Mouse (Mus musculus): Measurements from ENCODE around the gene Glt8d1.

The Glt8d1 gene

DNA sequence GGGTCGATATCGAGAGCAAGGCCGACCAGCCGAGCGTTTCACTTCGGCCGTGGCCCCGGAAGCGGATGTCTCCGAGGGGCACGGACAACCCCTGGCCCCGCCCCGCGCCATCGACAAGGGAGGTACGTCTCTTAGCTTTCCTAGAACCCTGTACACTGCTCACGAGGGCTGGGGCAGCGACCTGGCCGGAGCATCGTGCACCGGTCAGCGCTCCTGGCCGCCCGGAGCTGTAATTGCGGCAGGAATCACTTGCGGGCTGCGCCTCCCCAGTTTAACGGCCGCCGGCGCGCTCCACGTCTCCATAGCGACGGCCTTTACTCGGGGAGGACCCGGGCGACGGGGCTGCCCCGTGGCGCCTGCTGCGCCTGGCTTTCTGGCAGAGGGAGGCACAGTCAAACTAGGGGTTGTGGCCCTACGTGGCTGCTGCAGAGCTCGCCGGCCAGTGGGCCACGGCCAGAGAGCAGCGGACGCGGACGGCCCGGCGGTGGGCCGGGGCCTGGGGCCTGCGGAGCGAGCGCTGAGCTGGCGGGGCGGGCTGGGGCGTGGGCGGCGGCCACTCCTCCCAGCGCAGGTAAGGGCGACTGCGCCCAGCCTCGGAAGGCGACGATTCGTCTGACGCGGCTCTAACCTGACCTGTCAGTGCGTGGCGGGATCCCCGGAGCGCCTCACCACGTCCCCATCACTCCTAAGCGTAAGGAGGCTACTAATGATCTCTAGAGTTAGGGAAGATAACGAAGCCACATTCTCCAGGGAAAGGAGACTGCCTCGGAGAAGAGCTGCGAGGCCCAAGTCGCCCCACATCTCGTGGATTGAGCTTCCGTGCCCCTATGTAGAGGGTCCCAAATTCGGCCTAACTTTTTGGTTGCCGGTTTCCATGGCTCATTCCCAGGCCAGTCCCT, at the start of gene Glt8d1, which contains the start of gene Spcs1:
Gene Glt8d1, plus strand, starts transcription at position 94 of the 899 bp plus-strand sequence.
Gene Spcs1, minus strand, starts transcription at position 366 of the 899 bp plus-strand sequence.
- peak; percentile 64 for DNase-seq (ENCODE audit: low read depth, low spot score)

DNA sequence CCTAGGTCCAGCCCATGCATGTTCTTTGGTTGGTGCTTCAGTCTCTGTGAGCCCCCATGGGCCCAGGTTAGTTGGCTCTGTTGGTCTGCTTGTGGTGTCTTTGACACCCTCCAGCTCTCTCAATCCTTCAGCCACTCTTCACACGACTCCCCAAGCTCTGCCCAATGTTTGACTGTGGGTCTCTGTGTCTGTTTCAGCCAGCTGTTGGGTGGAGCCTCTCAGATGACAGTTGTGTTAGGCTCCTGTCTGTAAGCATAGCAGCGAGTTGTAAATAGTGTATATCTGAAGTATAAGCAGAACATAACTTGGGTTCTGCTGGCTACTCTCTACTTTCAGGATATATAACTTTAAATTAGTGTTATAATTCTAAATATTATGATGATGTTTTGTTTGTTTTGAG, 42.7 kb upstream of the Glt8d1 start:
- no peak for DNase-seq (ENCODE audit: low read depth, low spot score)

DNA sequence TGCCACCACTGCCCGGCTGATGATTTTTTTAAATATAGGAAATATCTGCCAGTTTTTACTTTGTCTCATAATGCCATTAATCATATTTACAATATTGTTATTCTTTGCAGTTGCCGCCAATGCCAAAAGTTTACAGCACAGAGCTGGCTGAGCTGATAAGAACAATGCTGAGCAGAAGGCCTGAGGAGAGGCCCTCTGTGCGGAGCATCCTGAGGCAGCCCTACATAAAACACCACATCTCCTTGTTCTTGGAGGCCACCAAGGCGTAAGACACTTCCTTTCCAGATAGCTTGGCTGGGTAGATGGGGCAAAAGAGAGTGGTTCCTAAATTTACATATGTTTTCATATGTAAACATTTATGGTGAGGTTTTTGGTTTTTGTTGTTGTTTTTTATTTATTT, 42.2 kb upstream of the Glt8d1 start:
- DNase-seq (ENCODE audit: low read depth, low spot score): no peak

DNA sequence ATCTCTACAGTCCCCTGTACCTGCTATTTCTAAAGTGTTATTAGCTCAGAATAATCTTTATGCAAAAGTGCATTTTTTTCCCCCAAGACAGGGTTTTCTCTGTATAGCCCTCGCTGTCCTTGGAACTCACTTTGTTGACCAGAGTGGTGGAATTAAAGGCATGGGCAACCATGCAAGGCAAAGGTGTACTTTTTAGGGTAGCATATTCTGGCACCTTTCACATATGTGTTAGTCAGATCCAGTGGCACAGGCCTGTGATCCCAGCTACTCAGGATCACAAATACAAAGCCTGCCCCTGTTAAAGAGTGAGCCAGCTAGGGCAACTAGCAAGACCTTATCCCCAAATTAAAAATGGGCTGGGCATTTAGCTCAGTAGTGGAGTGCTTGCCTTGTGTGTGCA, 40.8 kb upstream of the Glt8d1 start:
- no peak for DNase-seq (ENCODE audit: low read depth, low spot score)

DNA sequence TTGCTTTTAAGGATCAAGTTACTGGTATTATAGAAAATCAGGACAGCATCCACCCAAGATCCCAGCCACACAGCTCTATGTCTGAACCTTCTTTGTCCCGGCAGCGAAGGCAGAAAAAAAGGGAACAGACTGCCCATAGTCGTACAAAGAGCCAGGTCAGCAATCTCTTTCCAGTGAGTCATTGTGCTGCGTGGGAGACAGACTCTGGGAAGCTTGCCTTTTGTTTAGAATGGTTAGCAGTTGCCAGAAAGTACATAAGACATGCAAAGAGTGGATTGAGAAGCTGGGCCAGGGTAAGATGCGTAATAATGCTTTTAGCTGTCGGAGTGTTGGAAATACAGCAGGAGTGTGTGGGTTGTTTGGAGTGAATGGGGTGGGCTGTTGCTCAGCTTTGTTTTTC, 27.0 kb upstream of the Glt8d1 start:
- no peak for DNase-seq (ENCODE audit: low read depth, low spot score)

DNA sequence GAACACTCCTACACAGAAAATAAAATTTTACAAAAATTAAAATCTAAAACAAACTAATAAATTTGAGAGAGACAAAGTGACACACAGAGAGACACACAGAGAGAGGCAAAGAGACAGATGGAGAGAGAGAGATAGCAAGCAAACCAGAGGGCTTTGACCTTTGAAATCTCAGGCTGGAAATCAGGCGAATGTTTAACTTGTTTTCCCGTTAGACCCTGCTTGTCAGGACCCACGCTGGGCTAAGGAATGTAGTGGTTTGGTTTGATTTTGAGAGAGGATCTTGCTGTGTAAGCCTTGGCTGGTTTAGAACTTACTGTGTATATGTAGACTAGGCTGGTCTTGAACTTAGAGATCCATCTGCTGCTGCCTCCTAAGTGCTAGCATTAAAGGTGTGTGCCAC, 25.0 kb upstream of the Glt8d1 start:
- DNase-seq (ENCODE audit: low read depth, low spot score): no peak

DNA sequence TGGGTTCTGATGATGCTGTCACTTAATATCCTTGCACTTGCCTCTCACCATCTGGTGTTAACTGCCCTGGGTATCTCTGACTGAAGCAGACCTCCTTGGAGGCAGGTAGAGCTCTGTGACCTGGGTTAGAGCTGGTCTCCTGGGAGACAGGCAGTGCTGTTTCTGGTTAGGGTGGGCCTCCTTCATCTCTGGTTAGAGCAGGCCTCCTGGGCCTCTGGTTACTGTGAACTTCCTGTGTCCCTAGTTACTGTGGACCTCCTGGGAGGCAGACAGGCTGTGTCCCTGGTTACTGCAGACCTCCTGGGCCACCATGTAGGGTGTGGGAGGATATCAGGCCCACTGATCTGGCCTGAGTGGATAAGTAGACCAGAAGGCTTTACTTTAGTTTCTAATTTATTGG, 4.8 kb upstream of the Glt8d1 start:
- DNase-seq (ENCODE audit: low read depth, low spot score): no peak

DNA sequence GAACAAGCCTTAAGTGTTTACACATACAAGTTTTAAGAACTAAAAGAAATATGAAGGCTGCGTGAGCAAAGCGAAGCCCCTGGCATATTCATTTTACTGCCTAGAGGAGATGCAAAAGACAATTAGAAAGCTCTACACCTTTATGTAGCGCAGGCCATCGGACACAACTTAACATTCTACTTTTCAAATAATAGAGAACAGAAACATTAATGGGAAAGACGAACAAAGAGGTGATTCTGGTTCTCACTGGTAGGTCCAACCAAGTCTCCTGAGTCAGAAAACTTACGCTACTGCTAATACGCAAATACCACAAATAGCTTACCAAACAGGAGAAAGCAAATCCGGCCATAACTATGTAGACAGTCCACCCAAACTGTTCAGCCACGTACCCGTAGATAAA, 844 bp upstream of the Glt8d1 start:
- DNase-seq (ENCODE audit: low read depth, low spot score): no peak

DNA sequence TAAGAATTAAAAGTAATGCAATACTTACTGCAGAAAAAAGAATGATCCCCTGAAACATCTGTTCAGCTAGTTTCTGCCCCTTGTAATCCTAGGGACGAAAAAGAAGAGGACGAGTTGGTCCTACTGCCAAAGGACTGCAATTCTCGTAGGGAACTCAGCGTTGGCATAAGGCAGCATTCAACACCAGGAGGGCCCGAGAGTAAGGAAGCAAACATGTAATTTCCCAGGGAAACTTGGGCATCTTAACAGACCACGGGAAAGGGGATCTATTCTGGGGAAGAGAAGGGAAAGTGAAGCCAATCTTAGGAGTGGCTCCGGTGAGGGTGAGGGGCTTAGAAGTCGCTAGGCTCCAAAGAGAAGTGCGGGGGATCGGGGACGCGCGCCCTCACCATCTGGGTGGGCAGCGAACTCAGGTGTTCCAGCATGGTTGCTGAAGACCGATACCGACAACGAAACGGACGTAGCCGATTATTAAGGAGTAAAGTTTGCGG, 339 bp upstream of the Glt8d1 start:
- no peak for DNase-seq (ENCODE audit: low read depth, low spot score)

DNA sequence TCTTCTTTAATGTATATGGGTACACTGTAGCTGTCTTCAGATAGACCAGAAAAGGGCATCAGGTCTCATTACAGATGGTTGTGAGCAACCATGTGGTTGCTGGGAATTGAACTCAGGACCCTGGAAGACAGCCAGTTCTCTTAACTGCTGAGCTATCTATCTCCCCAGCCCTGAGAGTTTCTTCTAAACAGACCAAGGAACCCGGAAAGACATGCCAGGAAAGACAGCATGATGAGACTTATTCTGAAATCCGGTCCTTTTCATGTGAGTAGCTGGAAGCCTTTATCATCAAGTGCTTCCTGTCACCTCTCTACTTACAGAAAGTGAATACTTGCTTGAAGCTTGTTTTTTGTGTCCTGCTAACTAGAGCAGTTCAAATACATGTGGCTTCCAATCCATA, 3.3 kb downstream of the Glt8d1 start:
- DNase-seq (ENCODE audit: low read depth, low spot score): no peak

DNA sequence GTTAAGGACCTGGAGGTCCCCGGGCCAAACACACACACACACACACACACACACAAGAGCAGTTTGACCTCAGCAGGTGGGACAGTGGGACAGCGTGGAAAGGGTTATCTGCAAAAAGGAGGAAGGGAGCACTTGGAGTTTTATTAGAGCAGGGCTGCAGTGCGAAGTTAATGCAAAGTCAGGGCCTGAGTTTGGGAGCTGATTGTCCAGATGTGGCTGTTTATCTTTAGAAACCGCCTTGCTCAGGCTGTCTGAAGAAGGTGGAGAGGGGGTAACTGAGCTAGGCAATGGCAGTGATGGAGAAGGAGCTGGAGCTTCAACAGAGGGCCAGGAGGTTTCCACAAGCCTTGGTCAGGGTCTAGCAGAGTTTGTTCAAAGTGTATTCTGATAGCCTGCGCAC, 5.6 kb downstream of the Glt8d1 start:
- DNase-seq (ENCODE audit: low read depth, low spot score): no peak

DNA sequence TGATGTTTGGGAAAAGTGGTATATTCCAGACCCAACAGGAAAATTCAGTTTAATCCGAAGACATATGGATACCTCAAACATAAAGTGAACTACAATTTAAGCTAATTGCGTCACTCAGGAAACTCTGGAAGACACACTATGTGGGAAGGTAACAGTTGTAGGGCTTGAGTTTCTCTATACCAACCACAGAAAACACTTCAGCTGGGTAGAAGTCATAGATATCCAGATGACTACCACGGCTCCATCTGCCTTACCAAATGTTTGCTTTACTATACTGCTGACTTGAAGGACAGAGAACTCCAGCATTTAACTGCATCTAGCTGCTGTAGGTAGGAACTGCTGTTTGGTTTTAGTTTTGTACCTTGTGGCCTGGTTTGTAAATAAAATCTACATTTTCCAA, 10.4 kb downstream of the Glt8d1 start:
- DNase-seq (ENCODE audit: low read depth, low spot score): no peak

DNA sequence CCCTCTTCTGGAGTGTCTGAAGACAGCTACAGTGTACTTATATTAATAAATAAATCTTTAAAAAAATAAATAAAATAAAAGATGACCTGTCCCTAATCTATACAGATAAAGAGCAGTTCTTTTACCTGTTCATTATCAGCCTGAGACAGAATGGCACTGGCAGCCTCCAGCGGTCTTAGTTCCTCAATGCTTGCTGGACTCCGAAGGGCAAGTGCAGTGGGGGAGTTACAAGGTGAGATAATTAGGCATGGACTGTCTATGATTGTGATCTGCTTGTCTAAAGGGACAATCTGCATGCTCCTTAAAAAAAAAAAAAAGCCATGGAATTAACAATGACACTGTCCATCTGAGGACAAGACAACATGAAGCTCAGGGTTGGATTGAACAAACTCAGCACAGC, 12.7 kb downstream of the Glt8d1 start:
- no peak for DNase-seq (ENCODE audit: low read depth, low spot score)

DNA sequence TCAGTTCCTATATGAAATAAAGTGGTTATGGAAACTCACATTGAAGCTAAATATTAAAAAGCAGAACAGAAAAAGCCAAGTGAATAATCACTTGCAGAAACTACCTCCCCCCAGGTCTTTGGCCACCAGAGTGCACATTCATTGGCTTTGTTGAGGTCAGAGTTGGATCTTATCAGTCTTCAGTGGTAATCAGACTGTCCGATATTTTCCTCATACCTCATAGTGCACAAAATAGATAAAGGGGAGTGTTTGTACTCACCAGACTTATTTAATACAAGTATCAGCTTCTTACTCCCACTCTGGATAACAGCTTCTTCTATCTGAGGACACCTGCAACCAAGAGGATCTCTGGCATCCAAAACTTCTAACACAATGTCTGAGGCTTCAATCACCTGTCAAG, 14.9 kb downstream of the Glt8d1 start:
- no peak for DNase-seq (ENCODE audit: low read depth, low spot score)

DNA sequence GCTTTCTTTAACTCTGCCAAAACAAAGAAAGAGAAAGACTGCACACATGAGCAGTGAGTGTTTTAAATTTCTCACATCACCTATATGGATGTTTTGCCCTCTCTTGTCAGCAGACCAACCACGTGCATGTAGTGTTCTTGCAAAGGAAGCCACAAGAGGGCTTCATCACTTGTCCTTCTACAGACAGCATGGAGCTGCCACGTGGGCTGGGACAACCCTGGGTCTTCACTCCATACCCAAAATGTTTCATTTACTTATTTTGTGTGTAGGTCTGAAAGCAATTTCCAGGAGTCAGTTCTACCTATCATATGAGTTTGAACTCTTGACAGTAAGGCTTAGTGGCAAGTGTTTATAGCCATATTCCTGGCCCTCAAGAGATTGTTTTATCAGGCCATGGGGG, 16.7 kb downstream of the Glt8d1 start:
- DNase-seq (ENCODE audit: low read depth, low spot score): no peak

DNA sequence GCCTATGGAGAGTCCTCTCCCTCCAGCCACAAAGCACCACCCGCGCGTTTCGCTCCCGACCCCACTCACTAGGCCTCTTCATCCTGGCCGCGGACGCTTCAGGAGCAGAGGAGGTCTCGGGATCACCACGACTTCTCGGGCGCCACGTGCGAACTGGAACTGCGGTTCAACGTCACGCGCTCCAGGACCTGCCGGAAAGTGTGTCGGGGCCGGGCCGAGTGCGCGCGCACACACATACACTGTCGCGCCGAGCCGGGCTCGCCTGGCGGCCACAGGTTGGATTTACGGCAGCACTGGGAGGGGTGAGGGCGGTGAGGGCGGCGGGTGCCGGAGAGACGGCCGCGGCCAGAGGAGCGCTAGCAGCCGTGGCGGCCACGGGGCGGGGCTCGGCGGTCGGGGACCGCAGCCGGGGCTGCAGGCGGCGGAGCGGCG, 17.7 kb downstream of the Glt8d1 start, which contains the start of the genes Pbrm1 and Gnl3:
Gene Pbrm1, plus strand, starts transcription at position 279 of the 432 bp plus-strand sequence.
Gene Gnl3, minus strand, starts transcription at position 293 of the 432 bp plus-strand sequence.
- peak; percentile 90 for DNase-seq (ENCODE audit: low read depth, low spot score)

DNA sequence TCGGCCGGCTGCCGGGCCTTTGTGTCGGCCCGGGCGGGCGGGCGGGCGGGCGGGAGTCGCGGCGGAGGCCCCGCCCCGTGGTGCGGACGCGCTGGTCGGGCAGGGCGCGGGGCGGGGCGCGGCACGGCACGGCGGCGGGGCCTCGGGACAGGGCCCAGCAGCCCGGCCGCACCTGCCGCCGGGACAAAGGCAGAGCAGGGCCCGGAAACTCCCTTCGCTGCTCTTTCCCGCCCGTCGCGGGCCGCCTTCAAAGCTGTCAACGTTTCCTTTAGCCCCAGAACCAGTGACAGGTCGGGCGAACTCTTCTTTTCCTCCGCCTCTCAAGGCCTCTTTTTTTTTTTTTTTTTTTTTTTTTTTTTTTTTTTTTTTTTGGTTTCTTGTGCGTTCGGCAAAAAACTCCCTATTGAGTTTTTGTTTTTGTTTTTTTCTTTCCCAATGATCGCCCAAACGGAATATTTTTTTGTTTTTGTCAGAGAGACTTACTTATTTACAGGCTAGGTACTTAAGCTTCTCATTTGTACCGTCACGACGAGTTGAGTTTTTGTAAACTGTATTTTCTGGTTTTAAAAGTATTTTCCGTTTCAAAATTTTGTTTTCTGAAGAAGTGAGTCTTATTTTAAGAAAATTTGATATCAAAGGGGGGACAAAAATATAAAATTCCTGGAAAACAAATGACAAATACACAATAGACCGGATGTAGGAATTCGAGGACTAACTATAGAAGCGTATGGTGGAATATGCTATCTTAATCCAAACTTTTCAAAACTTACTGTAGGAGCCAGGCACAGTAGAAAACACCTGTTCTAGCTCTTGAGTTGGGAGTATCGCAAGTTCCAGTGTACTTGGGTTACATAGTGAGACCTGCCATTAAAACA, 18.4 kb downstream of the Glt8d1 start:
- peak; percentile 65 for DNase-seq (ENCODE audit: low read depth, low spot score)

DNA sequence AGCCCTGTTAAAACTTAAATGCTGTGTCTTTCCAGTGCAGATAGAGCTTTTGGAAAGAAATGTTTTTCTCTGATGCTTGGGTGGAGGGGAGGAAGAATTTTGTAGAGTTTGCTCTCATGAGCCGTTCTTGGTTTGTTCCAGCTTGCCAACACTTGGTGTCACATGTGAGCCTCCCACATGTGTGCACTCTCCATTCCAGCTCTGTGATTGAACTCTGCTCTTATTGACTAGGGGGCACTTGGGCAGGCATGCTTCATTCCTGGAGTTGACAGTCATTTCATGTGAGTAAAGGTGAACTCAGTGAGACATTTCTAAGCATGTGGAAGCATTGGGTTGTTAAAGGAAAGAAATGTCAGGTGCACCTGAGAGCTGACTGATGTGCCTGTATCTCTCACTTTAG, 21.4 kb downstream of the Glt8d1 start:
- no peak for DNase-seq (ENCODE audit: low read depth, low spot score)

DNA sequence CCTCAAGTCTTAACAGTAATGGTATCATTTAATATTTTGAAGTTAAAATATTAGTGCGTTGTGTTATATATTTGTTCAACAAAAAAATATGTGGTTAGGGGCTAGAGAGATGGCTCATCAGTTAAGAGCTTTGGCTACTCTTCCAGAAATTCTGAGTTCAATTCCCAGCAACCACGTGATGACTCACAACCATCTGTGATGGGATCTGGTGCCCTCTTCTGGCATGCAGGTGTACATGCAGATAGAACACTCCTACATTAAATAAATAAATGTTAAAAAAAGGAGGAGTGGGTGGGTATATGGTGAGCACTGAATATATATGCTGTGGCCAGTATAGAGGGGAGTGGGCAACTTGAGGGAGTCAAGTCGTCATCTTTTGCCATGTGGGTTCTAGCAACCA, 24.6 kb downstream of the Glt8d1 start:
- no peak for DNase-seq (ENCODE audit: low read depth, low spot score)

DNA sequence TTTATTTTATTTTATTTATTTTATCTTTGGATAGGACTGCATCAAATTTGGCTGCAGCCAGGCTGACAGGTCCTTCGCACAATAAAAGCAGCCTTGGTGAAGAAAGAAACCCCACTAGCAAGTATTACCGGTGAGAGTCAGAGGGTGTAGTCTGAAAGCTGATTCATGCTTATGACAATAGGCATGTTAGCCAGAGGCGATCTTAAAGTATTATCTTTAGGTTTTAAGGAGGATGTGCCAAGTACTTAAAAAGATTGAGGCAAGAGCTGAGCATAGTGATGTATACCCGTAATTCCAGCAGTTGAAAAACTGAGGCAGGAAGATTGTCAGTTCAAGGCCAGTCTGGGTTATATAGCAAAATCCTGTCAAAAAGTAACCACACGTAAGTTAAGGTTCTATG, 44.1 kb downstream of the Glt8d1 start:
- DNase-seq (ENCODE audit: low read depth, low spot score): no peak

DNA sequence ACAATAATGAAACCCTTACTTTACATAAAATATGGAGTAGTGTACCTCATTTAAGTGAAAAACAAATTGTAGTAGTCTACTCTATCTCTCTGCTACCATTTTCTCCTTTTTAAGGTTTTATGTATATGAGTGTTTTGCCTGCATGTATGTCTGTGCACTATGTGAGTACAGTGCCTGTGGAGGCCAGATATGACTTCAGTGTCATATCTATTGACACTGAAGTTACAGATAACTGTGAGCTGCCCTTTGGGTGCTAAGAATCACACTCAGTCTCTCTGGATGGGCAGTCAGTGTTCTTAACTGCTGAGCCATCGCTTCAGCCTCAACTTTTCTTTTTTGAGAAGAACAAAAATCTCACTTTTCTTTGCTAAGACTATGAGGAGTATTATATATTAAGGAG, 44.6 kb downstream of the Glt8d1 start:
- DNase-seq (ENCODE audit: low read depth, low spot score): no peak

All from embryo, embryonic 11.5 days (tissue).